Mouse (Mus musculus): ENCODE data around the gene Hexb. TPM values are rescaled to one million over a fixed set of nuclear protein-coding genes. Genes with fewer than 3 reads are reported as not detected.

The Hexb gene
- polyA plus RNA-seq (2012) = 0.06 and 0.32 TPM in 2 replicates

DNA sequence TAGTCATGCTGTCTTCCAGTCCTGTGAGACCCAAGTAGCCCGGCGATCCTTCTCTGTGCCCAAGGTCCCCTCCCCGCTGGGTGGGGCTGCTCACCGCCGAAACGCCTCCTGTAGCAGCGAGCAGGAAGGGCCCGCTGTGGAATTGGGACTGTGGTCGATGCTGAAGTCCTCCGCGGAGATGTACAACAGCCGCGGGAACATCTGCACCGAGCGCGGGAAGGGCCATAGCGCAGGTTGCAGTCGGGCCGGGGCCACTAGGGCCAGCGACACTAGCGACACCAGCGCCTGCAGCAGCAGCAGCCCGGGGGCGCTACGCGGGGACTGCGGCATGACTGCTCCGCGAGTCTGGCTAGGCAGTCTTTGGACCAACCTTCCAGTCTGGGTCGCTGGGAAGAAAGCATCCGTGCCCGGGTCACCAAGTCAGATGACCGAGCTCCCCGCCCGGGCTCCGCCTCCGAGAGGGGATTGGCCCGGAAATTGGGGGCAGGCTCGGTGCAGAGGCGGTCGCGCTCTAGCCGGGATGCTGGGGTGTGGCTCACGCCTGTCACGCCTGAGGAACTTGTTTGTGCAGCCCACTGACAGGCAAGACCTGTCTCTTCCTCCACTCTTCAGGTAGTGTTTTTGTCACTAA, at the start of gene Hexb:
Hexb (minus strand) TSS at position 426 of the 631 bp plus-strand sequence.
- no peaks in the 10 kb centered on the region for H3K9me3 ChIP-seq (ENCODE audit: control insufficient read depth, low read length)
- TF ChIP-seq GATA1 (IDR thresholded peaks at IDR 0.05; ENCODE audit: low read length) = no peak
- no peaks in the 10 kb centered on the region for H3K27me3 ChIP-seq (ENCODE audit: control insufficient read depth)
- peak within 1 kb of the TSS; percentile 75 for H3K4me3 ChIP-seq (replicated peaks)
- H3K4me1 ChIP-seq (ENCODE audit: control insufficient read depth) = peaks cover 19% of the 10 kb centered on the region
- no peaks in the 10 kb centered on the region for H3K36me3 ChIP-seq (ENCODE audit: control insufficient read depth)

- Histone ChIP-seq H3K9me3 (ENCODE audit: control insufficient read depth, low read length) (no peaks in the 10 kb centered on the region), H3K4me1 (ENCODE audit: control insufficient read depth) (0 out of 2 replicates have a peak, but pooled peaks cover 2% of the 10 kb centered on the region), H3K4me3 (replicated peaks) (no peak overlapping the region), H3K27me3 (ENCODE audit: control insufficient read depth) (peaks cover 4% of the 10 kb centered on the region), H3K36me3 (ENCODE audit: control insufficient read depth) (peaks cover 13% of the 10 kb centered on the region; the same call in 1 of the 2 replicates)
- TF ChIP-seq TAL1 (IDR thresholded peaks at IDR 0.05; ENCODE audit: low read length) (no peak), GATA1 (IDR thresholded peaks at IDR 0.05; ENCODE audit: low read length) (no peak)
Observed at GRCm38 (mm10) chr13:97247754-97248153, 49.6 kb upstream of the Hexb start.

DNA sequence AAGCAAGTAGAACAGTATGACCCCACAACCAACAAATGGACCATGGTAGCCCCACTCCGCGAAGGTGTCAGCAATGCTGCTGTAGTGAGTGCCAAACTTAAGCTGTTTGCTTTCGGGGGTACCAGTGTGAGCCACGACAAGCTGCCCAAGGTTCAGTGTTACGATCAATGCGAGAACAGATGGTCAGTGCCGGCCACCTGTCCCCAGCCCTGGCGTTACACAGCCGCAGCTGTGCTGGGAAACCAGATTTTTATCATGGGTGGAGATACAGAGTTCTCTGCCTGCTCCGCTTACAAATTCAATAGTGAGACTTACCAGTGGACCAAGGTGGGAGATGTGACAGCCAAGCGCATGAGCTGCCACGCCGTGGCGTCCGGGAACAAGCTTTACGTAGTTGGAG, 48.1 kb upstream of the Hexb start:
- Histone ChIP-seq H3K36me3 (ENCODE audit: control insufficient read depth) (peaks cover 13% of the 10 kb centered on the region; the same call in 1 of the 2 replicates), H3K27me3 (ENCODE audit: control insufficient read depth) (peaks cover 19% of the 10 kb centered on the region), H3K9me3 (ENCODE audit: control insufficient read depth, low read length) (no peaks in the 10 kb centered on the region), H3K4me1 (ENCODE audit: control insufficient read depth) (peaks cover 10% of the 10 kb centered on the region), H3K4me3 (replicated peaks) (no peak overlapping the region)
- TF ChIP-seq TAL1 (IDR thresholded peaks at IDR 0.05; ENCODE audit: low read length) (no peak), GATA1 (IDR thresholded peaks at IDR 0.05; ENCODE audit: low read length) (no peak)

GRCm38 (mm10) chr13:97245157-97245556, 47.0 kb upstream of the Hexb start:
- no peaks in the 10 kb centered on the region for H3K9me3 ChIP-seq (ENCODE audit: control insufficient read depth, low read length)
- peaks cover 30% of the 10 kb centered on the region for H3K27me3 ChIP-seq (ENCODE audit: control insufficient read depth)
- peaks cover 13% of the 10 kb centered on the region; the same call in 1 of the 2 replicates for H3K36me3 ChIP-seq (ENCODE audit: control insufficient read depth)
- peaks cover 17% of the 10 kb centered on the region for H3K4me1 ChIP-seq (ENCODE audit: control insufficient read depth)
- TF ChIP-seq TAL1 (IDR thresholded peaks at IDR 0.05; ENCODE audit: low read length) (no peak), GATA1 (IDR thresholded peaks at IDR 0.05; ENCODE audit: low read length) (no peak)
- no peak overlapping the region for H3K4me3 ChIP-seq (replicated peaks)

DNA sequence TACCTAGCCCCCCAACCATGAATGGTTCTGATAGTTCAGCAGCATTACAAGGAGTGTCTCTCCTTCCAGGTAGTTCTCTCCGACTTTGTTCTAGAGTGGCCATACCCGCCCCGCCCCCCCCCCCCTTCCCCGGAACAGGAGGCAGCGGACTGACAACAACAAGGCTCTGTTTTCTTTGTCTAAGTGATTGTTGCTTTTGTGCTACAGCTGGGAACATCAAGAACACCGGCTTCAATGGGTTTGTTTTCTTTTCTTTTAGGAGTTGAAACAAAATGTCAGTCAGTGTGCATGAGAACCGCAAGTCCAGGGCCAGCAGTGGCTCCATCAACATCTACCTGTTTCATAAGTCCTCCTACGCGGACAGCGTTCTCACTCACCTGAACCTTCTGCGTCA, 46.6 kb upstream of the Hexb start:
- TF ChIP-seq TAL1 (IDR thresholded peaks at IDR 0.05; ENCODE audit: low read length) (no peak), GATA1 (IDR thresholded peaks at IDR 0.05; ENCODE audit: low read length) (no peak)
- H3K4me1 ChIP-seq (ENCODE audit: control insufficient read depth) = peaks cover 18% of the 10 kb centered on the region
- no peaks in the 10 kb centered on the region for H3K9me3 ChIP-seq (ENCODE audit: control insufficient read depth, low read length)
- H3K36me3 ChIP-seq (ENCODE audit: control insufficient read depth) = peaks cover 13% of the 10 kb centered on the region; the same call in 1 of the 2 replicates
- peaks cover 34% of the 10 kb centered on the region for H3K27me3 ChIP-seq (ENCODE audit: control insufficient read depth)
- H3K4me3 ChIP-seq (replicated peaks) = no peak overlapping the region

DNA sequence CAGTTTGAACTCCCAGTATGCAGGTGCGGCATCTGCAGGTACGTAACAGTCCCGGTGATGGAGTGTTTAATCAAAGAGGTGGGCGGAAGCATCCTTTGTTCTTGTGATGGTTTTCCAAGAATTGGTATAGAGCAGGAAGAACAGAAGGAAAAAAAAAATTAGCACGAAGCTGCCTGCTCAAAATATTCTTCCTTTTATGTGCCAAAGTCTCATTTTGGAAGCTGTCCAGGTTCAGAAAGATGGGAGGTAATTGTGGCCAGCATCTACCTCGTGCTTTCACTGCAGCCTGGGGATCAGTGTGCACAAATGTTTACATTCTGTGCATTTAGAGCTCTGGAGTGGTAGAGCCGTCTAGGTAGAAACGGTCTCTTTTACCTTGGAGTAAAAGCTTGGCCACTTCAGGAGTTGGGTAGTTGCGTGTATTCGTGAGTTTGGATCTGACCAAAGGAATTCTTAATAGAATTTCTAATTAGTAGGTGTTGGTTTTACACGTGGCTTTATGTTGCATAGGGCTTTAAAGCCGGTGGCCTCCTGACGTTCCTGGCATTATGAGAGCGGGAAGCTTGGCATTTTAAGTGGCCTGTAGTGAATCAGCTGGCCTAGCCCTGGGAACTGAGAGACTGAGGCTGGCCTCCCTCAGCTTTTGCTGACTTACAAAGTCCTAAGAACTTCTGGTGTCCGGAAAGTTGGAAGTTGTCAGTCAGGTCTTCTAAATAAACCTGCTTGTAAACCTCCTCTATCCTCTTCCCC, 46.0 kb upstream of the Hexb start:
- Histone ChIP-seq H3K4me1 (ENCODE audit: control insufficient read depth) (peaks cover 18% of the 10 kb centered on the region), H3K36me3 (ENCODE audit: control insufficient read depth) (peaks cover 13% of the 10 kb centered on the region; the same call in 1 of the 2 replicates), H3K4me3 (replicated peaks) (no peak overlapping the region), H3K9me3 (ENCODE audit: control insufficient read depth, low read length) (no peaks in the 10 kb centered on the region), H3K27me3 (ENCODE audit: control insufficient read depth) (peaks cover 40% of the 10 kb centered on the region)
- TF ChIP-seq TAL1 (IDR thresholded peaks at IDR 0.05; ENCODE audit: low read length) (no peak), GATA1 (IDR thresholded peaks at IDR 0.05; ENCODE audit: low read length) (no peak)

- H3K36me3 ChIP-seq (ENCODE audit: control insufficient read depth) = peaks cover 11% of the 10 kb centered on the region; the same call in 1 of the 2 replicates
- TF ChIP-seq GATA1 (IDR thresholded peaks at IDR 0.05; ENCODE audit: low read length) = no peak
- H3K27me3 ChIP-seq (ENCODE audit: control insufficient read depth) = peaks cover 53% of the 10 kb centered on the region
- H3K4me1 ChIP-seq (ENCODE audit: control insufficient read depth) = peaks cover 18% of the 10 kb centered on the region
- H3K9me3 ChIP-seq (ENCODE audit: control insufficient read depth, low read length) = no peaks in the 10 kb centered on the region
- no peak overlapping the region for H3K4me3 ChIP-seq (replicated peaks)
Observed at GRCm38 (mm10) chr13:97242716-97243115, 44.6 kb upstream of the Hexb start.

DNA sequence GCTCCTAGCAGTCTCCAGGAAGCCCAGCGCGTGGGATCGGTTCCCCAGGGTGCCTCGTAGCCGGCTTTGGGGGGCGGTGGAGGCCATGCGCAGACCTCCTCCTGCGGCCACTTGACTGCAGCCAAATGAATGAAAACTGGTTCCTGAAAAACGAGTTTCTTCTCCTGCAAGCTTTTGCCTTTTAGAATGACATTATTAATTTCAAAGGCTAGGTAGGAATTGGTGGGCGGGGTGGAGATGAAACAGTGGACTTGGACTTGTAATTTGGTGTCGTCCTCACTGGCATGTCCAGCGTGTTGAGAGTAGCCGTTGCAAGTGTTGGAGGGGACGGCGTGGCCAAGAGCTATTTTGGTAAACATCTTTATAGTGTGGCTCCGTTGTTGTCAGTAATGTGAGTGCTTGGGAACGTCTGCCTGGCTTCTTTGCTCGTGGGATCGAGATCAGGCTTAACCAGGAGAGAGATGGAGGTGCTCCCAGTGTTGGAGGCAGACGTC, 43.7 kb upstream of the Hexb start:
- H3K36me3 ChIP-seq (ENCODE audit: control insufficient read depth) = peaks cover 10% of the 10 kb centered on the region; the same call in 1 of the 2 replicates
- no peak for TF ChIP-seq GATA1 (IDR thresholded peaks at IDR 0.05; ENCODE audit: low read length)
- no peak for TF ChIP-seq TAL1 (IDR thresholded peaks at IDR 0.05; ENCODE audit: low read length)
- no peaks in the 10 kb centered on the region for H3K9me3 ChIP-seq (ENCODE audit: control insufficient read depth, low read length)
- H3K4me3 ChIP-seq (replicated peaks) = peak overlapping the region; percentile 62
- peaks cover 18% of the 10 kb centered on the region for H3K4me1 ChIP-seq (ENCODE audit: control insufficient read depth)
- peaks cover 57% of the 10 kb centered on the region for H3K27me3 ChIP-seq (ENCODE audit: control insufficient read depth)
